Mouse (Mus musculus) lung, postnatal 14 days (tissue): ENCODE measurements around the gene Mrgprb1.
"Not testable (repeated sequence)": the region's sequence is repeated elsewhere in the genome, so short reads cannot be mapped to it uniquely, and the experiment has no call there.

Experiments
- DNase-seq: peaks from one replicate; pipeline ENCODE4 v3.0.0; 2021

Gene Mrgprb1

DNA sequence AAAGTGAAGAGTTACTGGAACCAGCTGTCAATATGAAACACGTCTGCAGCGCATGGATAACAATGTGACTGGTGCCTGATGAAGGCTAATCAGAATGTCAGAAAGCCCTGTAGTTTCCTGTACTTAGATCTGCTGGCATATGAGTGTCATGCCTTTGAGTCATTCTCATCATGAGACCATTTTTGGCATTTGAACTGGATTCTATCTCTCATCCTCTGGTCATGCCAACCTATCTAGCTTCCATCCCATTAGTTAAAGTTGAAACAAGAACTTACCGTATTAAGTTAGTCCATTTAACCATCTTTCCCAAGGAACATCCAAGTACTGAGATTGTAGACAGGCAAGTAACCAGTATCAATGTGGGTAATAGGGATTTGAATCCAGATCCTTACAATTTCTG lies at the start of gene Mrgprb1:
Gene Mrgprb1, minus strand, starts transcription at position 101 of the 400 bp plus-strand sequence.
- no peak for DNase-seq

DNA sequence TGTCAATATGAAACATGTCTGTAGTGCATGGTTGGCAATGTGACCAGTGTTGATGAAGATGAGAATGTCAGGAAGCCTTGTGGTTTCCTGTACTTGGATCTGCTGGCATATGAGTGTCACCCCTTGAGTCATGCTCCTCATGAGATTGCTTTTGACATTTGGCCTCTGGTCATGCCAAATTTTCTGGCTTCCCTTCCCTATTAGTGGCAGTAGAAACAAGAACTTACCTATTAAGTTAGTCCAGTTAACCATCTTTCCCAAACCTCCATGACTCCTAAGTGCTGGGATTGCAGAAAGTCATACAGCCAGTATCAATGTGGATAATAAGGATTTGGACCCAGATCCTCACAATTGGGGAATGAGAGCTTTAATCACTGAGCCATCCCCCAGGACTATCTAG lies 43.1 kb upstream of the Mrgprb1 start, which contains the start of gene Mrgprx2:
Gene Mrgprx2, minus strand, starts transcription at position 101 of the 400 bp plus-strand sequence.
- no peak for DNase-seq

DNA sequence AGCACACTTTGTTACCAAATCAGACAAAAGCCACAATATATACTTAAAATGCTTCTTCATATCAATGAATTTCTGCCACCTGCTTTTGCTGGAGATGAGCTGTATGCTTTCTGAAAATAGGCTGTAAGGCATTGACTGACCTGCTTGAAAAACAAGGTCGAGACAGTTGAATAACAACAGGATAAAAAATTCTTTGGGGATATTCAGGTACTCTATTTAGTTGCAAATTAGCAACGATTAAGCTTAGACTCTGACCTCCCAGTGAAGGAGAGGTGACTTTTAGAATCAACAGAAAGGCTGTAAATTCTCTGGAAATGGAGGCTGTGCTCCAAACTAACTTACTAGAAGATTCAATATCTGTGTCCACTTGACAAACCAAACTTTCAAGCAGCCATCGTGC lies 19.6 kb downstream of the Mrgprb1 start:
- DNase-seq: no peak

DNA sequence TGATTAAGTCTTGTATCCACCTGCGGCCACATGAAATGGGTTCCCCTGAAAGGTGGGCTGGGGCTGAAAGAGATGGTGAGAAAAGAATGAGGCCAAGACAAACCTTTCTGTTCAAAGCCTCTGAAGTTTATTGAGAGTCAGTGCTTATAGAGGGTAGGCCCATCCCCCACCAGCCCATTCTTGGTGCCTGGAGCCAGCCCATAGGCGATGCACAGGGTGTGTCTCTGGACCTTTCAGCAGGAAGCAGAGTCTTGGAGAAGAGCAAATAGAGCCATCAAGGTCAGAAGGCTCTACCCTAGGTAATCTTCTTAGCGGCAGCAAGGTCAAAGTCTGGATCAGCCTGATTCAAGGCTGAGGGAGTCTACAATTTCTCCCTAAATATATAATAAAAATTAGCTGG lies 20.2 kb downstream of the Mrgprb1 start:
- DNase-seq: not testable (repeated sequence)
